Mouse (Mus musculus): ENCODE data around the gene Gm45015. TPM values are rescaled to one million over a fixed set of nuclear protein-coding genes. Genes with fewer than 3 reads are reported as not detected.
"Not testable (repeated sequence)": the region's sequence is repeated elsewhere in the genome, so short reads cannot be mapped to it uniquely, and the experiment has no call there.

Gm45015 gene
- polyA plus RNA-seq, 1 experiment from 2014 or later = not detected

GRCm38 (mm10) chrX:73333548-73333947, 3.1 kb downstream of the Gm45015 start:
- no peak overlapping the region for H3K4me3 ChIP-seq
- ATAC-seq (ENCODE audit: insufficient number of reproducible peaks, insufficient read depth, low FRiP score, low TSS enrichment, low read depth) = no peak
- H3K4me1 ChIP-seq = no peaks in the 10 kb centered on the region

DNA sequence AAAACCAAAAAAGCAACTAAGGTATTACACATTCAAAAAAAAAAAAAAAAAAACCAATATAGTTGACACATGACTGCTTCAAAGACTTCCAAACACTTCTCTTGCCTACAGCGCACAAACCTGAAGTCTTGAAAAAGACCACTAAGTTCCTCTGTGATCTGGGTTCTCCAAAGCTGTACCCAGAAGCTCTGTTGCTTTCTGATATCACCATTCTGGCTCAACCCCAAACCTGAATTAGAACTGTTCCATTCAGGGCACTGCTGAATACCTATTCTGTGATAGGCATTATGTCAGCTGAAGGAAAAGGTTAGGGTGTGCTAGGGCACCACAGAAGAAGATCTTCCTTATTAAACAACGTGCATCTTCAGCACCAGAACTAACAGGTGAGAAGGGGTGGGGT, 9.4 kb downstream of the Gm45015 start:
- Histone ChIP-seq H3K4me2 (no peak overlapping the region), H3K4me1 (no peaks in the 10 kb centered on the region), H3K27me3 (peaks cover 7% of the 10 kb centered on the region; the same call in 1 of the 2 replicates), H3K27ac (no peak overlapping the region), H3K36me3 (no peaks in the 10 kb centered on the region), H3K9ac (no peak overlapping the region), H3K9me3 (no peaks in the 10 kb centered on the region), H3K4me3 (no peak overlapping the region)
- 66% methylated on average over 2 of the region's 2 CpGs for WGBS
- ATAC-seq (ENCODE audit: insufficient number of reproducible peaks, insufficient read depth, low FRiP score, low TSS enrichment, low read depth) = no peak

More at GRCm38 (mm10) chrX:73333548-73333947, 3.1 kb downstream of the Gm45015 start:
- Histone ChIP-seq H3K9ac (no peak overlapping the region), H3K36me3 (no peaks in the 10 kb centered on the region), H3K27ac (no peak overlapping the region), H3K9me3 (no peaks in the 10 kb centered on the region), H3K4me2 (no peak overlapping the region), H3K27me3 (peaks cover 19% of the 10 kb centered on the region)

DNA sequence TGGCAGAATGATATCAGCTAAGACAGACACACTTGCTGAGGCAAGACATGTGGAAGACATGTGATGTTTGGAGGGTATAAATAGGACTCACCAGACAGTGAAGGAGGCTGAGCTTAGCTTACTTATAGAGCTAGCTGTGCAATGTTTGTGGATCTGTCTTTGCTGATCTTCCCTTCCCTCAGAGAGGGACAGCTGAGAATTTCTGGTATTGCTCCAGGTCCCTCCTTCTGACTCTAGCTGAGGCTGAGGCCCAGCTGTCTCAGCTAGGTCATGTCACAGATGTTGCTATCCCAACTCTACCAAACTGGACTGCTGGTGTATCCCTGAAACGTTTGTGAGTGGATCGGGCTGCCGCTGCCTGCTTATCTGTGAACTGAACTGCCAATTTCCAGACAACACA, 15.6 kb downstream of the Gm45015 start:
- Histone ChIP-seq H3K27ac (no peak overlapping the region), H3K36me3 (no peaks in the 10 kb centered on the region), H3K4me3 (no peak overlapping the region), H3K27me3 (peaks cover 4% of the 10 kb centered on the region; the same call in 1 of the 2 replicates), H3K9ac (no peak overlapping the region), H3K4me2 (no peak overlapping the region), H3K9me3 (no peaks in the 10 kb centered on the region), H3K4me1 (no peaks in the 10 kb centered on the region)
- no peak for ATAC-seq (ENCODE audit: insufficient number of reproducible peaks, insufficient read depth, low FRiP score, low TSS enrichment, low read depth)
- WGBS = 69% methylated on average over 3 of the region's 3 CpGs

DNA sequence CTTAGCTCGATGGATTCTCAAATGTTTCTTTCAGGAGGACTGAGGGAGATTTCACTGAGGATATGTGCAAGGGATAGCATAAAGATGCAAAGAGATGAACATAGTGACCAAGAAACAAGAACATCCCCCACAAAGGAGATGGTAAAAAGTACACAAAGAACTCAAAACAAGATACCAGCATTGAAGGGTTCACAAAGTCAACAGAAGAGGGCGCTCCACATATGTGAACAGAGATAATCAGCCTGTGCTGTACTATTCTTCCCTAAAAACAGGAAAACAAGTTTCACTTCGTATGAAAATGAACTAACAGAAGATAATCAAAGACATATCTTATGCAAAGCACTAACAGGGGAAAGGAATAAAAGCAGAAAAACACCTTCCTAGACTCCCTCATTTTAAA, 24.1 kb downstream of the Gm45015 start:
- WGBS = 36% methylated on average over 3 of the region's 3 CpGs

DNA sequence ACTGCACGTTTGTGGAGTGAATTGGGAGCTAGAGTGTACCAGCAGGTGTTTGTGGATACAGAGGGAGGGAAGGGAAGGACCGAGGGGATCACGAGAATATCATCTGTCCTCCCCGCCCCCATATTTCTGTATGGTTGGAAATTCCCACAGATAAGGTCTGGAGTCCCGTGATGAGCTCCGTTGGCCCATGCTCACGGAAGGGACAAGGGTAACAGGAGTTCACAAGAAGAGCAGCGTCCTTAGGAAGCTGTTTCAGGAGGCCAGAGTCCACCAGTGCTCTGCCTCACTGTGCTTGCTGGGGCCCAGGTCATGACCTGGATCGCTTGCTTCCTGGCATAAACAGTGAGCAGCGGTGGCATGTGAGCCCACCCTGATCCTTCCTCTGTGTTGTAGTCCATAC, 40.9 kb downstream of the Gm45015 start:
- not testable (repeated sequence) for ATAC-seq (ENCODE audit: insufficient number of reproducible peaks, insufficient read depth, low FRiP score, low TSS enrichment, low read depth); H3K36me3 ChIP-seq; H3K4me3 ChIP-seq; H3K4me2 ChIP-seq; H3K27me3 ChIP-seq; H3K4me1 ChIP-seq; H3K9me3 ChIP-seq; H3K9ac ChIP-seq; H3K27ac ChIP-seq
- WGBS = 71% methylated on average over 10 of the region's 10 CpGs

More for the DNA sequence above, 24.1 kb downstream of the Gm45015 start:
- no peak for ATAC-seq (ENCODE audit: insufficient number of reproducible peaks, insufficient read depth, low FRiP score, low TSS enrichment, low read depth)
- no peaks in the 10 kb centered on the region for H3K36me3 ChIP-seq
- H3K27me3 ChIP-seq = 0 out of 2 replicates have a peak, but pooled peaks cover 12% of the 10 kb centered on the region
- H3K4me1 ChIP-seq = no peaks in the 10 kb centered on the region
- H3K4me2 ChIP-seq = no peak overlapping the region
- no peak overlapping the region for H3K4me3 ChIP-seq
- H3K9me3 ChIP-seq = no peaks in the 10 kb centered on the region
- no peak overlapping the region for H3K27ac ChIP-seq
- H3K9ac ChIP-seq = no peak overlapping the region

DNA sequence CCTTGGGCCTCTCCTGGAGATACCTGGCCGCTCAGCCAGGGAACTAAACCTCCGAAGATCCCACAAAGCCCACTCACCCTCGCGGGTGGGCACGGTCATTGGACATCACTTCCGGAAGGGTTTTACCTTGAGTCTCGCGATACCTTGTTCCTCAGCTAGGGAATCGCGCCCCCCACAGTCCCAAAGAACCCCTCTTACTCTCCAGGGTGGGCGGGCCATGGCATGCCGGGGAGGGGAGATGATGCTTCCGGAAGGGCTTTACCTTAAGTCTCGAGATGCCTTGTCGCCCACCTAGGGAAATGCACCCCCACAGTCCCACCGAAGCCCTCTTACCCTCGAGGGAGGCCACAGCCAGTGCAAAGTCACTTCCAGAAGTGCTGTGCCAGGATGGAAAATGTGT, 43.8 kb downstream of the Gm45015 start, which contains the start of the genes Xlr5a and Xlr5c:
TSS of gene Xlr5a (minus strand) at position 101 of the 400 bp plus-strand sequence.
TSS of gene Xlr5c (minus strand) at position 101 of the 400 bp plus-strand sequence.
- not testable (repeated sequence) for H3K27ac ChIP-seq; H3K4me2 ChIP-seq; H3K36me3 ChIP-seq; H3K9ac ChIP-seq; ATAC-seq (ENCODE audit: insufficient number of reproducible peaks, insufficient read depth, low FRiP score, low TSS enrichment, low read depth); H3K9me3 ChIP-seq; H3K4me1 ChIP-seq; H3K4me3 ChIP-seq; H3K27me3 ChIP-seq
- WGBS = 90% methylated on average over 15 of the region's 17 CpGs

Other genes starting within 250 kb of the Gm45015 start
- 1.5 and 2.7 TPM in 2 replicates for gene Xlr3a, start 239.7 kb downstream of the Gm45015 start, polyA plus RNA-seq (2015; fragmentation: Nextera tagmentation; extraction: Ambion mirVana)
- 0.08 and 0.14 TPM in 2 replicates for gene Gm14685, start 219.8 kb downstream of the Gm45015 start, polyA plus RNA-seq (2015; fragmentation: Nextera tagmentation; extraction: Ambion mirVana)
- gene Xlr5b, start 188.0 kb downstream of the Gm45015 start, polyA plus RNA-seq (2015; fragmentation: Nextera tagmentation; extraction: Ambion mirVana) = not detected in 2 replicates
- gene DXBay18, start 187.4 kb downstream of the Gm45015 start, polyA plus RNA-seq (2015; fragmentation: Nextera tagmentation; extraction: Ambion mirVana) = not detected in 2 replicates
- not detected in 2 replicates for gene Spin2d, start 159.9 kb downstream of the Gm45015 start, polyA plus RNA-seq (2015; fragmentation: Nextera tagmentation; extraction: Ambion mirVana)
- 10.7 and 11.3 TPM in 2 replicates for gene Xlr3b, start 144.6 kb downstream of the Gm45015 start, polyA plus RNA-seq (2015; fragmentation: Nextera tagmentation; extraction: Ambion mirVana)
- 0.52 and 0.70 TPM in 2 replicates for gene Xlr4b, start 122.5 kb downstream of the Gm45015 start, polyA plus RNA-seq (2015; fragmentation: Nextera tagmentation; extraction: Ambion mirVana)
- 8.8 and 9.3 TPM in 2 replicates for gene F8a, start 108.5 kb downstream of the Gm45015 start, polyA plus RNA-seq (2015; fragmentation: Nextera tagmentation; extraction: Ambion mirVana)
- 0.85 TPM in 1 of 2 replicates, not detected in the other for gene Xlr4c, start 93.7 kb downstream of the Gm45015 start, polyA plus RNA-seq (2015; fragmentation: Nextera tagmentation; extraction: Ambion mirVana)
- 0.15 TPM in 1 of 2 replicates, not detected in the other for gene Xlr3c, start 71.5 kb downstream of the Gm45015 start, polyA plus RNA-seq (2015; fragmentation: Nextera tagmentation; extraction: Ambion mirVana)
- gene Xlr5a, start 43.9 kb downstream of the Gm45015 start, polyA plus RNA-seq (2015; fragmentation: Nextera tagmentation; extraction: Ambion mirVana) = not detected in 2 replicates
- gene Xlr5c, start 43.9 kb downstream of the Gm45015 start, polyA plus RNA-seq (2015; fragmentation: Nextera tagmentation; extraction: Ambion mirVana) = not detected in 2 replicates
- 14.7 and 18.0 TPM in 2 replicates for gene Zfp275, start 5.8 kb upstream of the Gm45015 start, polyA plus RNA-seq (2015; fragmentation: Nextera tagmentation; extraction: Ambion mirVana)
- not detected in 2 replicates for gene Gm18336, start 61.9 kb upstream of the Gm45015 start, polyA plus RNA-seq (2015; fragmentation: Nextera tagmentation; extraction: Ambion mirVana)
- 0.21 and 0.30 TPM in 2 replicates for gene Zfp92, start 74.3 kb upstream of the Gm45015 start, polyA plus RNA-seq (2015; fragmentation: Nextera tagmentation; extraction: Ambion mirVana)
- gene Trex2, start 98.5 kb upstream of the Gm45015 start, polyA plus RNA-seq (2015; fragmentation: Nextera tagmentation; extraction: Ambion mirVana) = 0.55 TPM in 1 of 2 replicates, not detected in the other
- 83.0 and 96.2 TPM in 2 replicates for gene Haus7, start 122.2 kb upstream of the Gm45015 start, polyA plus RNA-seq (2015; fragmentation: Nextera tagmentation; extraction: Ambion mirVana)
- 121 and 154 TPM in 2 replicates for gene Bgn, start 146.8 kb upstream of the Gm45015 start, polyA plus RNA-seq (2015; fragmentation: Nextera tagmentation; extraction: Ambion mirVana)
- 0.24 and 0.28 TPM in 2 replicates for gene Atp2b3, start 166.2 kb upstream of the Gm45015 start, polyA plus RNA-seq (2015; fragmentation: Nextera tagmentation; extraction: Ambion mirVana)

All from embryonic facial prominence, embryonic 13.5 days (tissue).